Mouse (Mus musculus) large intestine, adult 2 months (tissue): ENCODE measurements around the gene Mob1a. TPM values are rescaled to one million over a fixed set of nuclear protein-coding genes. Genes with fewer than 3 reads are reported as not detected.
A peak's percentile ranks its signal among the peaks of the same experiment; 100 is the strongest.

Source experiments
- DNase-seq: peaks from one replicate; pipeline ENCODE4 v3.0.0-alpha.2; 2012; ENCODE audit warnings: low read depth, low spot score
- WGBS: fragments of 180-500 bp; shearing (Covaris S2); methylation state at CpG from one replicate; pipeline ENCODE4 v1.1.7; 2018; 5-methylcytosine and 5-hydroxymethylcytosine counted together
- polyA plus RNA-seq: library from polyadenylated mRNA; depleted of rRNA; stranded (reverse); fragments of >200 nt; gene quantifications from 2 replicates; pipeline ENCODE4 v1.2.3, GENCODE M21; 2012; rRNA removed

Mob1a gene
- 24.2 and 28.6 TPM in 2 replicates for polyA plus RNA-seq

DNA sequence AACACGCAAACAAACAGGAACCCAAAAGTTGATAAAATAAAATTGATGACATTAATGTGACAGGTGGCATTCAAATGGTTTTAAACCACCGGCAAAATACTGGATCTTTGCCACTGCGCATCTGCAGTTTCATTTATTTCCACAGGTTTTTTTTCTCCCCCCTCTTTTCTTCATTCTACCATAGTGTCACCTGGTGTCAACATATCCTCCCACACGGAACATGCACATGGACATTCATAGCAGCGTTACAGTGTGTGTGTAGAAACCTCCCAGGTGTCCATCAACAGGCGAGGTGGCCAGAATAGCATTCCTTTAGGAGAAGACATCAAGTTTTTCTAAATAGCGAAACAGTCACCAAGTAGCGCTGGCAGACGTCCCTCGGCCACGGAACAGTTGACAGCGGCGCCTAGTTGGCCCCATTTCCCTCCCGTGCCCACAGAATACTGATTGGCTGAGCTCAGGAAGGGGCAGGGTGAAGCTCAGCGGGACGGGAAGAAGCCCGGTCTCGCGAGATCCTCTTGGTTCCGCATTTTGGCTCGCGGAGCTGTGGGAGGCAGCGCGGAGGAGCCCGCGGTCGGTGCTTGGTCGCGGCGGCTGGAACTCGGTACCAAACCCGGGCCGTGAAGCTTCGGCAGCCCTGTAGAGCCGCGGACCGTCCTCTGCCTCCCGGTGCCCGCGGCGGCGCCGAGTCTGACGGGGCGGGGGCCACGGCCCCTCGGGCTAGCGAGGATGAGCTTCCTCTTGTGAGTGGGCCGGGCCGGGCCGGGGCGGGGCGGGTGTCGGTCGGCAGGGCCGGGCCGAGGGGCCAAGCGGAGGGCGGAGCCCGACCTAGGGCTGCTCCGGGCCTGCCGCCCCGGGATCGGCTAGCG, at the start of gene Mob1a, which contains the start of gene Mthfd2:
Gene Mob1a (plus strand): TSS at position 492 of the 869 bp plus-strand sequence.
Gene Mthfd2 (minus strand): TSS at position 384 of the 869 bp plus-strand sequence.
- peak; percentile 95 for DNase-seq
- WGBS: 1% methylated on average over 65 of the region's 65 CpGs

DNA sequence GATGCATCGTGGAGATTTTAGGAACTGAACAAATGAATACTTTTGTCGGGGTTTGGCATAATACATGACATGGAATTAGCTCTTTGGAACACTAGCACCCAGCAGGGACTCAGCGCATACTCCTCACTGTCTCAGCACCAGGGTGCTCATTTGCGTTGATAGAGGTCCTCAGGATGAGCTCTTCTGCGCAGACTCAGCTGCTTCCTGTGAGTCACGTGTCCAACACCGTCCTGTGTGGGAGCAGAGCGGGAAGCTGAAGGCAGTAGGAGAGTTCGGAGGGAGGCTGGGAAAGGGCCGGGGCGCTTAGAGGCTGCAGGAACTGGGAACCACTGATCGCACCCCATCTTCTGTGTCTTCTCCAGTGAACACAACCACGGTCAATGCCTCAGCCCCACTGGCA, 48.7 kb upstream of the Mob1a start:
- 68% methylated on average over 13 of the region's 13 CpGs for WGBS
- no peak for DNase-seq

DNA sequence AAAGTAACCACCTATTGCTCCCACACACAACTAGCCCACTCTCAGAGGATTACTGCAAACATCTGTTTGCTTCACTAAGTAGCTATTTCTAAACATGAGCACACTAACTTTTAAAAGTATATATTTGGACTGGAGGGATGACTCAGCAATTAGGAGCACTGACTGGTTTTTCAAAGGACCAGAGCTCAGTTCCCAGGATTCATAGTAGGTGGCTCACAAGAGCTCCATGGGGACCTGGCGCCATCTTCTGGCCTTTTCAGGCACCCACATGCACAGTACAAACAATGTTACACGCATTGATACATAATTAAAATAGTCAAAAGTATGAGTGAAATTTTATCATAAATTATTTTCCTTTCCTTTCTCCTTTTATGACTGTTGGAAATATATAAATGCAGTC, 46.9 kb upstream of the Mob1a start:
- peak; percentile 16 for DNase-seq
- 19% methylated on average over 2 of the region's 2 CpGs for WGBS

DNA sequence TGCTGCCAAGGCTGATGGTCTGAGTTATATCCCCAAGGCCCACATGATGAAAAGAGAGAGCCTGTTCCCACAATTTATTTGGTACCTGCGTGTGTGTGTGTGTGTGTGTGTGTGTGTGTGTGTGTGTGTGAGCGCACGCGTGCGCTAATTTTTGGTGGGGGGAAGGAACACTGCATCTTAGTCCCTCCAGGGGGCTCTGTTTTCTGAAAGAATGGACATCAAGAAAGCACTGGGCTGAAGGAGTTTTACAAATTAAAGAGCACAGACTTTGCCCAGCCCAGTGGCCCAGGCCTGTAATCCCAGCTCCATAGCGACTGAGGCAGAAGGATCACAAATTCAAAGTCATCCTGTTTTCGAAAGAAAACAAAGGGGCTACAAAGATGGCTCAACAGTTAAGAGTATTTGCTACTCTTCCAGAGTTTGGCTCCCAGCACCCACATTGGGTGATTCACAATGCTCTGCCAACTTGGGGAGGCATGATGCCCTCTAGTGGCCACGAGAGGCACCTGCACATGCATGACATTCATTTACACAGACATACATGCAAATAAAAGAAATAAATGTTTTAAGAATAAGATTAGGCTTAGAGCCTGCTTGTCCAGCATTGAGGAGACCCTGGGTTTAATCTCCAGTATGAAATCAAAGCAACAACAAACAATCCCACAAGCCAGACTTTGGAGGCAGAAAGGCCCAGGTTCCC, 45.4 kb upstream of the Mob1a start:
- WGBS: 78% methylated on average over 8 of the region's 8 CpGs
- DNase-seq: no peak

DNA sequence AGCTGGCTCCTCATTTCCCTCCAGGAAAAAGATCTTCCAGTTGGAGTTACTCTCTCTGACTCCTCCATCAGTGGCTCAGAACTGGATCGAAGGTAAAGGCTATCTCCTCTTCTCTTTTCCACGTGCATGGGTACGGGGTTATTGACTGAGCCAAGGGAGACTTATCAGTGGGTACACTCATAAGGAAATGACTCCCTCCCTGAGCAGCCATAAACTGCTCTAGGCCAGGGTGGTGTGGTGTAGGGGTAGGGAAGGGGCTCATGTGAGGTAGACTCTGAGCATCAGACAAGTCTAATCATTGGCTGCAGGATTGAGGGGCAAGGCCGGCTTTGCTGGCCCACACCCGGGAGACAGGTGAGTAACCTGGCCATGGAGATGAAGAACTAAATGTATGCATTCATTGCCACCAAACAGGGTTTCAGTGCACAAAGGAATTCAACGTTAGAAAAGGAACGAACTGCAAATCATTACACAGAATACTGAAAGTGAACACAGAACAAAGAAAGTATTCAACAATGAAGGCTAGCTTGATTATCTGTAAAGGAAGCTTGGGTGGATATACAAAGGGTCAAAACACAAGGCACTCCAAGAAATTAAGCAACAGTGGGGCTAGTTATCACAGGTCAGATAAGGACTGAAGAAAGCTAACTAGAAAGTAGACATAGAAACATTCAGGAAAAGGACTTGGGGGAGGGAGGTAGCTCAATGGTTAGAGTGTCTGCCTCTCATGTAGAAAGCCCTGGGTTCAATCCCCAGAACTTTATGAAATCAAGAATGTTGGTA, 25.2 kb upstream of the Mob1a start:
- DNase-seq: no peak
- WGBS: 31% methylated on average over 7 of the region's 7 CpGs

DNA sequence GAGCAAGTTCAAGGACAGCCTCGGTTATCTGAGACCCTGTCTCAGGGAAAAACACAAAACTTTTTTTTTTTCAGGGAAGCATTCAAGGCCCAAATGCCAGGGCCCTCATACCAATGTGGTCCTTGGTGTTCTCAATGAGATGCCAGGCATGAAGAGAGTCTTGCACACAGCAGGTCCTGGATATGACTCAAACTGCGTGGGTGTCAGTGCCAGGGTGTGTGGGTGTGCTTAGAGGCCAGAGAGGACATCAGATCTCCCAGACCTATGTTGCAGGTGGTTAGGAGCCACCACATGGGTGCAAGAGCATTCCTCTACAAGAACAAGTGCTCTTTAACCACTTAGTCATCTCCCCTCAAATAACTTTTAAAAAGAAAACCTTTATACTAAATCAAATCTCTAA, 24.5 kb upstream of the Mob1a start:
- no peak for DNase-seq
- 70% methylated on average over 2 of the region's 2 CpGs for WGBS

DNA sequence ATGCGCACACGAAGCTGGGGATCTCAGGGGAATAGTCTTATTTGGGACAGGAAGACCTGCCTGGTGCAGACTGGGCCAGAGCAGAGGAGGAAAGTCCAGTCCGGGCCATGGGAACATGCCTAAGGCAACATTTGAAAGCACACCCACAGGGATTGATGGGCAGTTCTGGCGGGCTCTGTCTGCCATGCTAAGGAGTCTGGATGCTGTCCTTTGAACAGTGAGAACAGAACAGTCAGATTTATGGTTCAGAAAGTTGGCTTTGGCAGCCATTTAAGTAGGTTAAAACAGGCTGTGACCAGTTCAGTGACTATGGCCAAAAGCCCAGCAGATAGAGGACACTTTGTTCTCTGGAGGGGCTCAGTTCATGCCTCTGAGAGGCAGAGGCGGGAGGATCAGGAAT, 23.6 kb upstream of the Mob1a start:
- 77% methylated on average over 5 of the region's 5 CpGs for WGBS
- DNase-seq: no peak

DNA sequence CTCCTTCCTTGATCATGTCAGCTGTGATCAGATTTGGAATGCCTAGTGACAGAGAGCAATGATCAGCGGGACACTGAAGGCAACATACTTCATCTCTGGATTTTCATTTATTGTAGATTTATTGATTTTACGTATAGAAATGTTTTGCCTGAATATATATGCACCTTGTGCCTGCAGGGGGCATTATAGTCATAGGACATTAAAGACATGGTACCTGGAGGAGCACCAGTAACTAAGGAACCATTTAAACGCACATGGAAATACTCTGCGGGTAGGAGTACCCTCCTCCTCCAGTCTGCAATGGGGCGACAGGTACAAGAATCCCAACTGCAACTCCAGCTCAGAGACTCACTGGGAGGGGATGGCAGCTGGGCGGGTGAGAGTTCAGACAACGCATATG, 16.8 kb upstream of the Mob1a start:
- 83% methylated on average over 7 of the region's 7 CpGs for WGBS
- DNase-seq: no peak

DNA sequence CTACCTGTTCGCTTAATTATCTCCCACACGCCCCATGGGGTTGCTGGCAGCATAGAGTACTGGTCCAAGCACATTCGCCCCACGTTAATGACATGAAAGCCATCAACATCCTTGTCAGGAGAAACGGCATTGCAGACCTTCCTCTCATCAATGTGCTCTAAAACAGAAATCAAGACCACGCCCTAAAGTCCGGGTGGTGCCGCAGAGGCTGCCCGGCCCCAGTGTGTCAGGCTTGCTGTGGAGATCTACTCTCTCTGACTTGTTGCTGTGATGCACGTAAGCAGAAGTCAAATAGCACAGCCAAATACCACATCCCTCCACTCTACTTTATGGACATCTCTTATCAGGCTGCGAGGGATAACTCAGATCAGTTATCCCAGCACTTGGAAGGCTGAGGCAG, 14.6 kb upstream of the Mob1a start:
- 85% methylated on average over 11 of the region's 11 CpGs for WGBS
- no peak for DNase-seq

DNA sequence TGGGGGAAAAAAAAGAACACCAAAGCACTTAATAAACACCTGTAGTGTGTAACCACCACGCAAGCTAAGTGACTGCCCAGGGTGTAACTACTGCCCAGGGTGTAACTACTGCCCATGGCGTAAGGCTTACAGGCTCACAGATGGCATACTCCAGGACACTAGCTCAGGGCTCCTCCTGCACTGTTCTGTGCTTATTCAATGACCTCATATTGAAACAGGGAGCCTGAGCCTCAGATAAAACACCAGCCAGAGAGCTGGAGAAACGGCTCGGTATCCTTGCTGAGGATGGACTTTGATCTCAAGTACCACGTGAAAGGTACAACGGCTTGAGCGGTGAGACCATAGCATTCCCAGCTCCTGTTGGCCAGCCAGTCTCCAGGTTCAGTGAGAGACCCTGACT, 13.8 kb upstream of the Mob1a start:
- 37% methylated on average over 7 of the region's 7 CpGs for WGBS
- no peak for DNase-seq

DNA sequence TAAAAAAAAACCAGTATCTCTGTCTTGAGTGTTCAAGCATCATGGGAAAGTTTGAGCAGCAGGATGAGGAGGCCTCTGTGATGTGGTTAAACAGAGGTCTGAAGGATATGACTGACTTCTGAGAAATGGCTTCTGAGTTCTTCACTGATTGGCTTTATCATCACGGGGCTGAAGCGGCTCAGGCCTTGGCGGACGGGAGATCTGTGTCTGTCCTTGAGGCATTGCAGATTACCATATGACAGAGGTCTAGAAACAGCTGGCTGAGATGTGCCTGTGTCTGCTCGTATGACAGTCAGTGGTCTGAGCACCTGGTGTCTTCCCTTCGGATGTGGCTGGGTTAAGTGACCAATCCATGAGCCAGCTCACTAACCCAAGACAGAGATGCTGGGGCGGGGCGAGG, 13.3 kb upstream of the Mob1a start:
- 88% methylated on average over 8 of the region's 8 CpGs for WGBS
- no peak for DNase-seq

DNA sequence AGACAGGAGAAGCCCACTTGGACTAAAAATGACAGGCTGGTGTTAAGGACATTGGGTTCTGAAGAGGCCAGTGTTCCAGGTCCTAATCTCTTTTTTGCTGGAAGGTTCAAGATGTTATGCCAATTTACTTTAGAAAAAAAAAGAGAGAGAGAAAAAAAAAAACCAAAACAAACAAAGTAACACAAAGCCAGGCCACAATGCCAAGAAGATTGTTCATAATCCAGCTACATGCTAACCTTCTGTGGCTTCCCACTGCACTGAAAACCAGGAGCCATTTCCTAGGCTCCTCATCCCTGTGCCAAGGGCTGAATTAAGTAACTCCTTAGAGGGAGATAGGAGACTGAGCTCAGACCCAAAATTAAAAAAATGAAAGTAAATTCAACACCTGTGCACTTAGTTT, 10.5 kb upstream of the Mob1a start:
- DNase-seq: no peak

DNA sequence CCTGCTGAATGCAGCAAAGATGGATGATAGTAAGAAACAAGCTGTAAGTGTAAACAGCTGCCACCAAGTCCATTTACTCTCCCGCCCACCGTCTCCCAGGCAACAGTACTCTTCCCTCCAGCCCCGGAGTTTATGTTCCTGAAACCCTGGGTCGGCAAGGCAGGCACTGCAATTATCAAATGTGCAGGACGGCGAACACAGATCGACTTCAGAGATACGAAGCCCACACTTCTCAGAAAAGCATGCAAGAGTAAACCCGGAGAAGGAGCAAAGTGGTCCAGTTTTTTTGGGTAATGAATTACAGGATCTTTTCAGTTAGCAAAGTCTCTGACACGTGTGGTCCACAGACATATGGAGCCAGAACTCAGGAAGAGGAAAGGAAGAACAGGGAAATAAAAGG, 9.8 kb upstream of the Mob1a start:
- DNase-seq: no peak
- 5% methylated on average over 10 of the region's 10 CpGs for WGBS

DNA sequence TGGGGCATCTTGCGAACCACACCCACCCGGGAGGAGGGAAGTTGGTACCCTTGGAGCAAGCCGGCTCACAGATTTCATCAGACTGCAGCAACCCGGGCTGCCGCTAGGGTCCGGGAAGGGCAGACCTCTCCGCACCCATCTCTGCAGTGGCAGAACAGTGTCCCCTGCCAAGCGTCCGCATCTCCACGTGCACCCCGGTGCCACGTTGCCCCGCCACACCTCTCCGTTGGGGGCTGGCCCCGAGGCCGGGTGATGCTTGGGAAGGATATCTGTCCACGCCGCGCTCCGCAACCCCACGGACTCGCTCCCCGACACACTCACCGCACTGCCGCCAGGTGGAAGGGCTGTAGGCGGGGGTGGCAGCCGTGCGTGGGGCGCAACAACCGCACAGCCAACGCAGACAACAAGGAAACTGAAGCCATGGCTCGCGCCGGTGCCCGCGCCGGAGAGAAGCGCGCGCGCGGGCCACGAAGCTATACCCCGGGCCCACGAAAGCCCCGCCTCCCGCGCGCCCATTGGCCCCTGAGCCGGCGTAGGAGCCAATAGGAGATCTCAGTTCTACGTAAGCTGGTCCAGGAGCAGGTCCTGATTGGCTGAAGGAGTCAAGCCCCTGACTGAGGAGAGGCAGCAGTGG, 8.6 kb upstream of the Mob1a start:
- WGBS: under 1% methylated on average over 52 of the region's 52 CpGs
- DNase-seq: peak; percentile 61

DNA sequence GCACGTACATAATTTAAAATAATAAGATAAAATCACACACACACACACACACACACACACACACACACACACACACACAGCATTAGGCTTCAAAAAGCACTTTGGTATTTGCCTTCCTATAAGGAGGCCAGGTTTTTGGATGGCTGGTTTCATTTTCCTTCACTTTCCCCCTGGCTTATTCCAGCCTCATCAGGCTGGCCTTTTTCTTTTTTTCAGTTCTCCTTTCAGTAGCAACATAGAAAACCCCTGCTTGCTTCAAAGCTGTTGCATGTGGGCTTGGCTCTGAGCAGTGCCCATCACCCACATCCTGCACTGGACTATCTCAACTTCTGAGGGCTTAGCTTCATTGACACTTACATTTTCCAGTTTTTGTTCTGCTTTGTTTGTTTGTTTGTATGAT, 3.9 kb upstream of the Mob1a start:
- DNase-seq: no peak
- WGBS: 60% methylated on average over 1 of the region's 1 CpGs

DNA sequence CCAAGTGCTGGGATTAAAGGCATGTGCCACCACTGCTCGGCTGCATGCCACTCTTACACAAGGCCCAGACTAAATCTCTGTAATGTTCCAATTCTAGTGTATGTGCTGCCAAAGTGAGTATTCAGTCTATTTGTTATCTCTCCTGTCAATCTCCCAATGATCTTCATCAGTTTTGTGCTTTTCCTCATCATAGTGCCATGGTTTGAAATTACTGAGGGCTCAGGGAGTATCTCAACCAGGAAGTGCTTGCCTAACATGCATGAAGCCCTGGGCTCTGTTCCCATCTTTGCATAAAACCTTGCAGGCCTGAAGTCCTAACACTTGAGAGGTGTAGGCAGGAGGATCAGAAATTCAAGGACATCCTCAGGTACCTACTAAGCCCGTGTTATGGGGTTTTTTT, 3.0 kb upstream of the Mob1a start:
- WGBS: 65% methylated on average over 2 of the region's 2 CpGs

DNA sequence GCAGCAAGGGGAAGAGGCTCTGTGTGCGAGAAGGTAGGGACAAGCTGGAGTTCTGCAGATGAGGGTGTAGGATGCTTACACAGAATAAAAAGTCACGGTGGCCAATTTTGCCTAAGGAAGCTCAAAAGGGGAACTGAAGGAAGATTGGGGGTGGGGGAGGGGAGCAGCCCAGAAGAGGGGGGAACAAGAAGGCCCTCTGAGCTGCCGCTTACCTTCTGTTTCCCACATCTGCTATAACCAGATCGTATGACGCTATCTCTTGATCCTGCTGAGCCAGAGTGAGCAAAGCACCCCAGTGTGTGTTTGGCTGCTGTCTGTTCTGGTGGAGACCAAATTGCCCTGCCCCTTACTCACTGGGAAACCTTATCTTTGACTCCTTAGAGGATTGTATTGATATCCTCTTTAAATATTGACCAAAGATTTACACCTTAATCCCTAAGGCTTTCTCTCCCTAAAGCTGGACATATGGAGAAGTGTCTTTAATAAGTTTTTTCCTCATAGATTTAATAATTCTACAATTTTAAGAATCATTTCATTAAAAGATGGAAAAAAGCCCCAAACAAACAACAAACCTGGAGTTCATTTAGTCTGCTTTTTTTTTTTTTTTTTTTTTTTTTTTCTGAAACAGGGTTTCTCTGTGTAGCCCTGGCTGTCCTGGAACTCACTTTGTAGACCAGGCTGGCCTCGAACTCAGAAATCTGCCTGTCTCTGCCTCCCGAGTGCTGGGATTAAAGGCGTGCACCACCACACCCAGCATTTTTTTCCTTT, 2.0 kb upstream of the Mob1a start:
- 86% methylated on average over 8 of the region's 8 CpGs for WGBS
- DNase-seq: no peak

More for the DNA sequence above, 3.0 kb upstream of the Mob1a start:
- DNase-seq: no peak

DNA sequence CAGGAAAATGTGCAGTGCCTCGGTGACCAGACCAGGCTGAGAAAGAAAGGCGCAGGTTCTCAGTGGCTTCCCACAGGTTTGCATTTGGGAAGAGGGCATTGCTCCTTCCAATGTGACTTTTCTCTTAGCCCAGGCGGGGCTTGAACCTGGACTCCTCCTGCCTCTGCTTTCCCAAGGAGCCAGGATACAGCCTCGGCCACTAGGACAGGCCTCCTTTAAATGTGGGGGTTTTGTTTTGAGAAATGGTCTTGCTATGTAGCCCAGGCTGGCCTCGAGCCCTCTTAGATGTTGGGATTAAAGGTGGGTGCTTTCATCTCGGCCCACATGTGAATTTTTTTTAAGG, 549 bp downstream of the Mob1a start:
- WGBS: 0% methylated on average over 6 of the region's 6 CpGs
- no peak for DNase-seq

DNA sequence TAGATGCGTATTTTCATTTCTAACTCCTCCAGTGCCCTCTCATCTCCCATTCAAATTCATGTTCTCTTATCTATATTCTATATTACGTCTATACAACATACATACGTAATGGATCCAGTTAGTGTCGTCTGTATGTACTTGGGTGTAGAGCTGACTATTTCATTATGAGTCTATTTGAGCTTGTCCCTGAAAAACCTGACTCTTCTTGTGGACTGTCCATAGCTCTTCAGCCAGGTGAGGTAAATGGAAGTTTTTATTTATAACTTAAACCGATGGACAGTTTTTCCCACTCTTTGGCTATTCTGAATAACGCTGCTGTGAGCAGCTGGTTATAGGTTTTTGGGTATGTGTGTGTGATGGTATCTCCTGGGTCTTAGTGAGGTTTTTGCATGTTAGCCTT, 945 bp downstream of the Mob1a start:
- DNase-seq: no peak
- whole genome bisulfite sequencing: 31% methylated on average over 6 of the region's 6 CpGs
